Mouse (Mus musculus) central nervous system, embryonic 14 days (tissue): ENCODE measurements around the gene Defb6. TPM values are rescaled to one million over a fixed set of nuclear protein-coding genes. Genes with fewer than 3 reads are reported as not detected.

Experiments used
- polyA plus RNA-seq: library from polyadenylated mRNA; depleted of rRNA; stranded (reverse); fragments of >200 nt; gene quantifications from 2 replicates; pipeline ENCODE4 v1.2.3, GENCODE M21; 2012; rRNA removed

The Defb6 gene
- not detected in 2 replicates for polyA plus RNA-seq

DNA sequence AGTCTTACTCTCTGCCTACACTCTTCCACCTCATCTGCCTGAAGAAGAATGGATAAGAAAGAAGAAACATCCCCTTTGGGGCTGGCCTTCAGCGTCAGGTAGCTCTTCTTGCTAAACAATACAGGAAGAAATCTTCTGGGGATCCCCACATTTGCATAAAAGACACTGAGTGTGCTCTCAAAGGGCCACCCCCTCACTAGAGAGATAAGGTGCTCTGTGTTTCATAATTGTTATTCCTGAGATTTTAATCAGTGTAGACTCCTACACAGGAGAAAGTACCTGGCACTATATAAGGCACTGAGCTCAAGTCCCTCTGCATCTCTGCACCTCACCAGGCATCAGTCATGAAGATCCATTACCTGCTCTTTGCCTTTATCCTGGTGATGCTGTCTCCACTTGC lies at the start of gene Defb6:
Gene Defb6 (plus strand): TSS at position 318 of the 400 bp plus-strand sequence.

DNA sequence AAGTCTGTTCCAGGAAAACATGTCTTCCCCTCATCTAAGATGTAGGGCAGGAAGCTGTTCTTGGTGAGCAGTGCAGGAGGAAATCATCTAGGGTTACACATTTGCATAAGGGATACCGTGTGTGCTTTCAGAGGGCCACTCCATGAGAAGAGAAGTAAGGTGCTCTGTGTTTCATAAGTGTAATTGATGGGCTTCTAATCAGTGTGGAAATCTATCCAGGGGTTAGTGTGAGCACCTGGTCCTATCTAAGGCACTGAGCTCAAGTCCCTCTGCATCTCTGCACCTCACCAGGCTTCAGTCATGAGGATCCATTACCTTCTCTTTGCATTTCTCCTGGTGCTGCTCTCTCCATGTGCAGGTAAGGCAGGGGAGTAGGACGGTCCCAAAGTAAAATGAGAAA lies 14.3 kb downstream of the Defb6 start, which contains the start of gene Defb46:
Gene Defb46 (plus strand): TSS at position 301 of the 400 bp plus-strand sequence.

DNA sequence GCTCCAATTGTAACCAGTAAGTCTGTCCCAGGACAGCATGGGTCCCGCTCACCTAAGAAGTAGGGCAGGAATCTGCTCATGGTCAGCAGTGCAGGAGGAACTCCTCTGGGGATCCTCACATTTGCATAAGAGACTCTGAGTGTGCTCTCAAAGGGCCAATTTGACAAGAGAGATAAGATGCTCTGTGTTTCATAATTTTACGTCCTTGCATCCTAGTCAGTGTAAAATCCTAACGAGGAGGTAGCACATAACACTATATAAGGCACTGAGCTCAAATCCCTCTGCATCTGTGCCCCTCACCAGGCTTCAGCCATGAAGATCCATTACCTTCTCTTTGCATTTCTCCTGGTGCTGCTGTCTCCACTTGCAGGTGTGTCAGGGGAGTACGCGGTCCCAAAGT lies 22.0 kb downstream of the Defb6 start, which contains the start of gene Defb5:
Gene Defb5 (plus strand): TSS at position 301 of the 400 bp plus-strand sequence.

Other genes starting within 250 kb of the Defb6 start
- not detected in 2 replicates for gene Defb40, start 247.2 kb upstream of the Defb6 start, polyA plus RNA-seq
- gene Defb37, start 234.4 kb upstream of the Defb6 start, polyA plus RNA-seq, result not detected in 2 replicates
- not detected in 2 replicates for gene Defb38, start 198.9 kb upstream of the Defb6 start, polyA plus RNA-seq
- gene Defb39, start 160.7 kb upstream of the Defb6 start, polyA plus RNA-seq, result not detected in 2 replicates
- not detected in 2 replicates for gene Defb12, start 110.6 kb upstream of the Defb6 start, polyA plus RNA-seq
- gene Defb34, start 101.7 kb upstream of the Defb6 start, polyA plus RNA-seq, result not detected in 2 replicates
- not detected in 2 replicates for gene Gm45826, start 84.7 kb upstream of the Defb6 start, polyA plus RNA-seq
- not detected in 2 replicates for gene Defb14, start 31.1 kb upstream of the Defb6 start, polyA plus RNA-seq
- gene Defb4, start 26.8 kb upstream of the Defb6 start, polyA plus RNA-seq, result not detected in 2 replicates
- not detected in 2 replicates for gene Defb46, start 14.4 kb downstream of the Defb6 start, polyA plus RNA-seq
- not detected in 2 replicates for gene Defb5, start 22.1 kb downstream of the Defb6 start, polyA plus RNA-seq
- gene Defb3, start 67.9 kb downstream of the Defb6 start, polyA plus RNA-seq, result not detected in 2 replicates
- not detected in 2 replicates for gene Defb8, start 222.1 kb downstream of the Defb6 start, polyA plus RNA-seq